Mouse (Mus musculus) olfactory bulb, adult 2 months (tissue): ENCODE results near the gene Ppp1r1b.

Source experiments
- CTCF ChIP-seq: fragments of 200-500 bp; IDR thresholded peaks from 2 replicates; pipeline ENCODE4 v1.5.1; 2012; ENCODE audit warnings: low read depth, mild to moderate bottlenecking, low read length, moderate library complexity; ENCODE audit not compliant: insufficient read depth
- POLR2A ChIP-seq: fragments of 200-500 bp; IDR thresholded peaks from 2 replicates; pipeline ENCODE4 v1.6.1; 2012; ENCODE audit warnings: mild to moderate bottlenecking, low read depth, low read length, moderate library complexity; ENCODE audit not compliant: insufficient read depth

GRCm38 (mm10) chr11:98336245-98337107 is 11.7 kb upstream of the Ppp1r1b start:
- TF ChIP-seq POLR2A (no peak), CTCF (peak; percentile 35; the same call in 1 of the 2 replicates)
